Mouse (Mus musculus): ENCODE measurements around the gene Zswim4. TPM values are rescaled to one million over a fixed set of nuclear protein-coding genes. Genes with fewer than 3 reads are reported as not detected.

The Zswim4 gene
- total RNA-seq, 2 experiments from 2014 or later, result 6.2 to 6.3 TPM

- DNase-seq, result peak; percentile 29
These were observed 56.2 kb downstream of the Zswim4 start for GRCm38 (mm10) chr8:84180530-84181190.

- DNase-seq, result no peak
These were observed 56.9 kb downstream of the Zswim4 start for GRCm38 (mm10) chr8:84179946-84180345.

GRCm38 (mm10) chr8:84178592-84178991 lies 58.3 kb downstream of the Zswim4 start:
- no peak for DNase-seq

- DNase-seq, result no peak
These were observed 59.5 kb downstream of the Zswim4 start for GRCm38 (mm10) chr8:84177405-84177804.

GRCm38 (mm10) chr8:84176560-84176959 lies 60.3 kb downstream of the Zswim4 start:
- DNase-seq, result no peak

GRCm38 (mm10) chr8:84173861-84174260 lies 63.0 kb downstream of the Zswim4 start:
- no peak for DNase-seq

- no peak for DNase-seq
These were observed 66.8 kb downstream of the Zswim4 start for GRCm38 (mm10) chr8:84170096-84170495.

GRCm38 (mm10) chr8:84167696-84168095 lies 69.2 kb downstream of the Zswim4 start:
- DNase-seq, result no peak

Small RNAs within 50 kb of the gene (microRNA-seq; reads per million reads assigned to microRNA genes)
- 624 to 1,066 reads per million in 2 experiments for gene Mir181c (ENCODE audit: borderline replicate concordance in 2 of 2)
- gene Mir181d (ENCODE audit: borderline replicate concordance in 2 of 2), result 641 to 678 reads per million in 2 experiments
- 84,626 to 100,313 reads per million in 2 experiments for gene Mir23a (ENCODE audit: borderline replicate concordance in 2 of 2)
- gene Mir24-2 (ENCODE audit: borderline replicate concordance in 2 of 2), result 0 reads per million in 2 experiments
- 1,304 to 1,845 reads per million in 2 experiments for gene Mir27a (ENCODE audit: borderline replicate concordance in 2 of 2)
- gene Mir3074-2 (ENCODE audit: borderline replicate concordance in 2 of 2), result 0 reads per million in 2 experiments

Other genes with a start within 250 kb of the Zswim4 start
- 10 to 100 TPM; 15.6 to 16.7 TPM for gene Samd1, start 239.4 kb downstream of the Zswim4 start, total RNA-seq (2021)
- gene 1700067K01Rik, start 235.6 kb downstream of the Zswim4 start, total RNA-seq (2021), result under 1 TPM; 0.33 to 0.35 TPM
- gene 2210011C24Rik, start 224.9 kb downstream of the Zswim4 start, total RNA-seq (2021), result 1 to 10 TPM; 3.3 to 5.9 TPM
- gene Palm3, start 215.6 kb downstream of the Zswim4 start, total RNA-seq (2021), result under 1 TPM; 0.26 to 0.32 TPM
- gene Il27ra, start 194.5 kb downstream of the Zswim4 start, total RNA-seq (2021), result 1 to 10 TPM in 1 of 2 experiments, under 1 TPM in 1; 0.69 to 1.2 TPM
- not detected for gene Rln3, start 192.1 kb downstream of the Zswim4 start, total RNA-seq (2021)
- 1 to 10 TPM; 1.3 to 1.6 TPM for gene Gm10643, start 171.9 kb downstream of the Zswim4 start, total RNA-seq (2021)
- 1 to 10 TPM; 3.6 to 4.4 TPM for gene Rfx1, start 170.2 kb downstream of the Zswim4 start, total RNA-seq (2021)
- 1 to 10 TPM; 3.9 to 5.3 TPM for gene Dcaf15, start 132.3 kb downstream of the Zswim4 start, total RNA-seq (2021)
- not detected for gene Podnl1, start 111.1 kb downstream of the Zswim4 start, total RNA-seq (2021)
- 10 to 100 TPM; 13.7 to 13.8 TPM for gene Cc2d1a, start 89.1 kb downstream of the Zswim4 start, total RNA-seq (2021)
- not detected for gene 4930432K21Rik, start 89.0 kb downstream of the Zswim4 start, total RNA-seq (2021)
- not detected for gene Nanos3, start 51.8 kb downstream of the Zswim4 start, total RNA-seq (2021)
- 100 to 1,000 TPM; 174 to 185 TPM for gene D8Ertd738e, start 12.7 kb upstream of the Zswim4 start, total RNA-seq (2021)
- 10 to 100 TPM; 10.1 to 16.5 TPM for gene Mri1, start 20.3 kb upstream of the Zswim4 start, total RNA-seq (2021)
- 1 to 10 TPM; 6.8 to 7.7 TPM for gene Ccdc130, start 33.3 kb upstream of the Zswim4 start, total RNA-seq (2021)
- gene Cacna1a, start 151.4 kb upstream of the Zswim4 start, total RNA-seq (2021), result 1 to 10 TPM; 3.8 to 3.9 TPM